Mouse (Mus musculus) kidney, postnatal 36 days (tissue): ENCODE measurements around the gene Spdef.

Source experiments
- DNase-seq, 2 experiments: peaks; one replicate each; pipeline ENCODE4 v3.0.0; 2021 to 2022; ENCODE audit warnings: mixed read lengths in 2 of 2

Gene Spdef

GRCm38 (mm10) chr17:27724327-27724726 lies 4.4 kb downstream of the Spdef start:
- DNase-seq: no peak

DNA sequence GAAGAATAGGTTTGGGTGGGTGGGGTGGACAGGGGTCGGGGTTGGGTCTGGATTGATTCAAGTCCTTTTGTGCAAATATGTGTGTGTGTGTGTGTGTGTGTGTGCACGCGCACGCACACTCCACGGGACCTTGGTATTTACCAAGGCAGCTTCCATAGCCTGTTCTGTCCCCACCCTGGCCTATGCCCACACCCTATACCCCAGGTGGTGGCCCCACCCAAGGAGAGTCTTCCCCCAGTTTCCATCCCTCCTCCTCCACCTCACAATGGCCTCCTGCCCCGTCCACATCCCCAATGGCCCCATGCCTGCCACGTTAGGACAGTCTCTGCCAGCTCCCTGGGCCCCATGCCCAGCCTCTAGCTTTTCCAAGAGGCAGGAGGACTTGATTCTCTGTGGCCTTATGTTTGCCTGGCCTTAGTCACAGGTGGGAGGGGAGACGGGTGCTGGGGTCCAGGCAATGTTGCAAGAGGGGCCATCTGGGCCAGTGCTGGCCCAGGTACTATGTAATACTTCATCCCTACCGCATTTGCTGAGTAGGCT lies 7.6 kb downstream of the Spdef start:
- no peak for DNase-seq

GRCm38 (mm10) chr17:27720326-27720725 lies 8.4 kb downstream of the Spdef start:
- no peak for DNase-seq

- no peak for DNase-seq
Observed at GRCm38 (mm10) chr17:27719663-27720062, 9.1 kb downstream of the Spdef start.

- DNase-seq: peak in 1 of 2 experiments; percentile 48
Observed at GRCm38 (mm10) chr17:27718250-27718649, 10.5 kb downstream of the Spdef start.

GRCm38 (mm10) chr17:27716804-27717203 lies 12.0 kb downstream of the Spdef start:
- DNase-seq: peak; percentile 57 to 79

GRCm38 (mm10) chr17:27712832-27713231 lies 15.9 kb downstream of the Spdef start:
- peak in 1 of 2 experiments; percentile 26 for DNase-seq

DNA sequence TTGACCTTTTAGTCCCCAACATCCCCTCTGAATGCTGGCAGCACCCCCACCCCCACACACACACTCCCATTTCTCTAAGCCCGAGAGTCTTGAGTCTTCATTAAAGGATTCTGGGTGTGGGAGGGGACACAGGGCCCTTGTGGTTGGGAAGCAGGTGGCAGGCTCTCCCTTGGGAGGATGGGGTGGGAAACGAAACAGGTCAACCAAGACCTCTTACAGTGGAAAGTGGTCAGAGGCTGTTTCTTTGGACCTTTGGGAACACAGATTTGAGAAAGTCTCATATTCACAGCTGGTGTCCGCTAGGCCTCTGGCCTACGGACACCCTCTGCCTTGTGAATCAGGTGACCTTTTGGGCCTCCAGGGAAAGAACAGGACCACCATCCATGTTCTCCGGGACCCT lies 19.1 kb downstream of the Spdef start:
- no peak for DNase-seq

DNA sequence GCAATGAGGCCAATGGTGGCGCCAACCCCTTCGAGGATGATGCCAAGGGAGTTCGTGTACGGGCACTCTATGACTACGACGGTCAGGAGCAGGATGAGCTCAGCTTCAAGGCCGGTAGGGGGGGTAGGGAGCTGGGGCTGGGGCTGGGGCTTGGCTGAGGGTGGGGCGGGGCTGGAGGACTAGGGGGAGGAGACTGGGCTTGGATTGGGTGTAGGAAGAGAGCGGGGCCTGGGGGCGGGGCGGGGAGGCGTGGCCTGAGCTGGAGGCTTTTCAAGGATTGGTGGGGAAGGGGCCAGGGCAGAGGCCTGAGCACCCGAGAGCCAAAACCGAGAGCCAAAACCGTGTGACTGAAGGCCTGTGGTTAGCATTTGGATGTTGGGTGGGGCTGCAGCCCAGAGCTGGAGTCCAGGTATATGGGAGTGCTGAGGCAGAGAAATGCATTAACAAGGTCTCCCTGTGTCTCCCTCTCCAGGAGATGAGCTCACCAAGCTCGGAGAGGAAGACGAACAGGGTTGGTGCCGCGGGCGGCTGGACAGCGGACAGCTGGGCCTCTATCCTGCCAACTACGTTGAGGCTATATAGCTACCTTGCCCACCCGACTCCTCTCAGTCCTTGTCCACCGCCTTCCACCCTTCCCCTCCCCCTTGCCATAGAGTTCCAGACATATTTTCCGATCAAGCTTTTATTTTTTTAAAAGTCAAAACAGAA lies 20.6 kb downstream of the Spdef start:
- DNase-seq: peak; percentile 57 to 83

DNA sequence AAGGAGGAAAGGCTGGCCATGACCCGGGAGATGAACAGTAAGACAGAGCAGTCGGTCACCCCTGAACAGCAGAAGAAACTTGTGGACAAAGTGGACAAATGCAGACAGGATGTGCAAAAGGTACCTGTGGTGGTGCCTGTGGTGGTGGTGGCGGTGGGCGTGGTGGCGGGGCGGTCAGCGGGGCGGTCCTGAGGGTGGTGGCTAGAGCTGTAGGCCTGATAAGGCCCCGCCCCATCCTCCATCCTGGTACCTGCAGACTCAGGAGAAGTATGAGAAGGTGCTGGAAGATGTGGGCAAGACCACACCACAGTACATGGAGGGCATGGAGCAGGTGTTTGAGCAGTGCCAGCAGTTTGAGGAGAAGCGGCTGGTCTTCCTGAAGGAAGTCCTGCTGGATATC lies 23.1 kb downstream of the Spdef start:
- DNase-seq: no peak

- peak in 1 of 2 experiments; percentile 39 for DNase-seq
Observed at GRCm38 (mm10) chr17:27703961-27704621, 24.7 kb downstream of the Spdef start.

- peak; percentile 53 to 77 for DNase-seq
Observed at GRCm38 (mm10) chr17:27702518-27702917, 26.2 kb downstream of the Spdef start.

- no peak for DNase-seq
Observed at GRCm38 (mm10) chr17:27701856-27702255, 26.9 kb downstream of the Spdef start.

DNA sequence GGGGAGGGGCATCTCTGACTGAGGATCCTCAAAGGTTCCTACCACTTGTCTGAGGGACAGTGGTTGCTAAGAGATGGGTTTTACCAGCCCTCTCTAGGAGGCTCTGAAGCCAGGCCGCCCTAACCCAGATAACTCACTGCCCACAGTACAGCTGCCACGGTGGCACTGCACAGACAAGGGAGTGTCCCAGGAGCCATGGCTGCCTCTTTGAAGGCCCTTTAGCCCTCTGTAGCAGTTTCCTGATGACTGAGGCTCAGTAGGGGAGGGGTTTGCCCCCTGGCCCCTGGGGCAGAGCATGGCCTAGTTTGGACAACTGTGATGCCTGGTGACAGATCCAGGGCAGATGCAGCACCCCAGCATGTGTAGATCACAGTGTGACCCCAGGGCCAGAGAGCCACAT lies 27.9 kb downstream of the Spdef start:
- DNase-seq: no peak

DNA sequence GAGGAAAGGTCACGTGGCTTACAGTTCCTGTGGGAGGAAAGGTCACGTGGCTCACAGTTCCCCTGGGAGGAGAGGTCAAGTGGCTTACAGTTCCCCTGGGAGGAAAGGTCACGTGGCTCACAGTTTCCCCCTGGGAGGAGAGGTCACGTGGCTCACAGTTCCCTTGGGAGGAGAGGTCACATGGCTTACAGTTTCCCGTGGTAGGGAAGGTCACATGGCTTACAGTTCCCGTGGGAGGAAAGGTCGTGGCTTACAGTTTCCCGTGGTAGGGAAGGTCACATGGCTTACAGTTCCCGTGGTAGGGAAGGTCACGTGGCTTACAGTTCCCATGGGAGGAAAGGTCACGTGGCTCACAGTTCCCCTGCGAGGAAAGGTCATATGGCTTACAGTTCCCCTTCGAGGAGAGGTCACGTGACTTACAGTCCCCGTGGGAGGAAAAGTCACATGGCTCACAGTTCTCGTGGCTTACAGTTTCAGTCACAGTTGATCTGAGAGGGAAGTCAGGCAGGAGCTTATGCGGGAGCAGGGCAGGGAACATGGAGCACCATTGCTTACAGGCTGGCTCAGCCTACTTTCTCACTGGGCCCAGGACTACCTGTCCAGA lies 29.0 kb downstream of the Spdef start:
- DNase-seq: no peak

- DNase-seq: no peak
Observed at GRCm38 (mm10) chr17:27690993-27691693, 37.6 kb downstream of the Spdef start.

DNA sequence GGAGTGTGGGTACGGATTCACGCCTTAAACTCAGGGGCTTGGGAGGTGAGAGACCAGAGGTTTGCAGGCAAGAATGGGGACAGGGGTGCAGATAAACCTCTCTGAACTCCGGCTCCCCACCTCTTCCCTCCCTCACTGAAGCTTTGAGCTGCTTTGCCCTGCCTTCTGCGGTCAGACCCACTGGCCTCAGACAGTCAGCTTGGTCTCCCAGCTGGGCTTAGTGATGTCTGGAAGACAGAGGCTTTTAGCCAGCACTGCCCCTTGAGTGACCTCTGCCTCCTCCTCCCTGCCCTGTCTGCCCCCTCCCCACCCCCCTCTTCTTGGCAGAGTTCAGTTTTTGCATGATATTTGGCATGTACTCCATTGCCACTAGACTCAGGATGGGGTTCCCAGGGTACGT lies 42.4 kb downstream of the Spdef start:
- DNase-seq: no peak

- no peak for DNase-seq
Observed at GRCm38 (mm10) chr17:27685550-27685913, 43.2 kb downstream of the Spdef start.

- DNase-seq: peak; percentile 42 to 66
Observed at GRCm38 (mm10) chr17:27684886-27685549, 43.7 kb downstream of the Spdef start.

DNA sequence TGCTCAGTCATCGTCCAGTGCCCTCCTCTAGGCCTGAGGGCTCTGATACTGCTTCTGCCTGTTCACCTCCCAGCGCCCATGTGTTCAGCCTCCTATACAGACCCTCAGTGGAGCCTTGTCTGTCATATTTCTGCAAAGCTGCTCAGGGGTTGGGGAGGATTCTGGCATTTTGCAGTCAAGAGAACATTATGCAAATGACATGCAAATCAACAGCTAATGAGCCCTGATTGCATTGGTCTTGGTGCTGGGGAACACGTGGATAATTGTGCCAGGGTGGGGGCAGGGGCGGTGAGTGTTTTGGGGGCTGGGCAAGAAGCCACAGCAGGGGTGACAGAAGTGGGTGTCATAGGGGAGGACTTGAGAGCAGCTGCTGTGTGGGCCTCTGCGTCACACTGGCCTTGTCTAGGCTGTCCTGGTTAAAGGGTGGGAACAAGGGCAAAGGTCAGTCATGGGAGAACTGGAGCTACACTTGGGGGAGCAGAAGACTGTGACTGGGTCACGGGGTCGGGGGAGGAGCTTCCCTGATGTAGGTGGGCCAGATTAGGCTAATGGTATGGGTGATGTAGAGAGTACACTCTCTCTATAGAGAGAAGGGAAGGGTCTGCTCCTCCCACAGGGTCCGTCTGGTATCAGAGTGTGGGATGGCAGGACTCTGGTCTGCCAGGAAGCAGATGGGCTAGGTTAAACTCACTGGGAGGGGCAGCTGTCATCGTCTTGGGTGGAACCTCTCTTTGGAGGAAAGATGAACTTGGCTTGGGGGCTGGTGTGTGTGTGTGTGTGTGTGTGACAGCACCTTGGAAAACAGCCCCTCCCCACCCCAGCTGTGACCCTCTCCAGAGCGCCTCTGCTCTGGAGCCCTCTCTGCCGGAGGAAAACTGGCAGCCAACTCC lies 49.6 kb downstream of the Spdef start:
- DNase-seq: peak; percentile 35 to 52

- no peak for DNase-seq
Observed at GRCm38 (mm10) chr17:27677756-27678155, 51.0 kb downstream of the Spdef start.

GRCm38 (mm10) chr17:27676270-27676669 lies 52.5 kb downstream of the Spdef start:
- DNase-seq: no peak
